Mouse (Mus musculus): ENCODE measurements around the gene Cisd3.
"Not testable (repeated sequence)": the region's sequence is repeated elsewhere in the genome, so short reads cannot be mapped to it uniquely, and the experiment has no call there.

The Cisd3 gene

GRCm38 (mm10) chr11:97685613-97686321 lies at the start of gene Cisd3:
TSS of gene Cisd3 (plus strand) at chr11:97685826.
- in situ Hi-C loops (cut with MboI; ENCODE audit: low sequenced_read_pairs) = no loop called here

- in situ Hi-C loops (cut with MboI; ENCODE audit: low sequenced_read_pairs) = loop anchor here (10.0 kb wide), 1 partner anchor 53 kb away; no protein-coding TSS in a partner anchor
Observed at GRCm38 (mm10) chr11:97641668-97642067, 44.0 kb upstream of the Cisd3 start.

GRCm38 (mm10) chr11:97642746-97643145 lies 42.9 kb upstream of the Cisd3 start:
- in situ Hi-C loops (cut with MboI; ENCODE audit: low sequenced_read_pairs) = loop anchor here (10.0 kb wide), 1 partner anchor 52 kb away; no protein-coding TSS in a partner anchor

- in situ Hi-C loops (cut with MboI; ENCODE audit: low sequenced_read_pairs) = loop anchor here (10.0 kb wide), 1 partner anchor 51 kb away; no protein-coding TSS in a partner anchor
Observed at GRCm38 (mm10) chr11:97643380-97644055, 42.1 kb upstream of the Cisd3 start.

GRCm38 (mm10) chr11:97644834-97645233 lies 40.8 kb upstream of the Cisd3 start:
- in situ Hi-C loops (cut with MboI; ENCODE audit: low sequenced_read_pairs) = loop anchor here (10.0 kb wide), 1 partner anchor 50 kb away; no protein-coding TSS in a partner anchor

- in situ Hi-C loops (cut with MboI; ENCODE audit: low sequenced_read_pairs) = loop anchor here (10.0 kb wide), 1 partner anchor 46 kb away; no protein-coding TSS in a partner anchor
Observed at GRCm38 (mm10) chr11:97648541-97648940, 37.1 kb upstream of the Cisd3 start.

- in situ Hi-C loops (cut with MboI; ENCODE audit: low sequenced_read_pairs) = no loop called here
Observed at GRCm38 (mm10) chr11:97650341-97650740, 35.3 kb upstream of the Cisd3 start.

- in situ Hi-C loops (cut with MboI; ENCODE audit: low sequenced_read_pairs) = not testable (repeated sequence)
Observed at GRCm38 (mm10) chr11:97653376-97653775, 32.2 kb upstream of the Cisd3 start.

- in situ Hi-C loops (cut with MboI; ENCODE audit: low sequenced_read_pairs) = no loop called here
Observed at GRCm38 (mm10) chr11:97654210-97654609, 31.4 kb upstream of the Cisd3 start.

- in situ Hi-C loops (cut with MboI; ENCODE audit: low sequenced_read_pairs) = no loop called here
Observed at GRCm38 (mm10) chr11:97656269-97656971, 29.2 kb upstream of the Cisd3 start.

- in situ Hi-C loops (cut with MboI; ENCODE audit: low sequenced_read_pairs) = no loop called here
Observed at GRCm38 (mm10) chr11:97657184-97657945, 28.3 kb upstream of the Cisd3 start.

GRCm38 (mm10) chr11:97657967-97658366 lies 27.7 kb upstream of the Cisd3 start:
- in situ Hi-C loops (cut with MboI; ENCODE audit: low sequenced_read_pairs) = not testable (repeated sequence)

GRCm38 (mm10) chr11:97658751-97659266 lies 26.8 kb upstream of the Cisd3 start:
- in situ Hi-C loops (cut with MboI; ENCODE audit: low sequenced_read_pairs) = no loop called here

- in situ Hi-C loops (cut with MboI; ENCODE audit: low sequenced_read_pairs) = no loop called here
Observed at GRCm38 (mm10) chr11:97659267-97659989, 26.2 kb upstream of the Cisd3 start.

GRCm38 (mm10) chr11:97659990-97660714 lies 25.5 kb upstream of the Cisd3 start:
- in situ Hi-C loops (cut with MboI; ENCODE audit: low sequenced_read_pairs) = no loop called here

GRCm38 (mm10) chr11:97660734-97661647 lies 24.6 kb upstream of the Cisd3 start:
- in situ Hi-C loops (cut with MboI; ENCODE audit: low sequenced_read_pairs) = no loop called here

GRCm38 (mm10) chr11:97661648-97662133 lies 23.9 kb upstream of the Cisd3 start:
- in situ Hi-C loops (cut with MboI; ENCODE audit: low sequenced_read_pairs) = no loop called here
